Mouse (Mus musculus): Measurements from ENCODE around the gene Olfr1110.
"Not testable (repeated sequence)": the region's sequence is repeated elsewhere in the genome, so short reads cannot be mapped to it uniquely, and the experiment has no call there.

Olfr1110 gene

DNA sequence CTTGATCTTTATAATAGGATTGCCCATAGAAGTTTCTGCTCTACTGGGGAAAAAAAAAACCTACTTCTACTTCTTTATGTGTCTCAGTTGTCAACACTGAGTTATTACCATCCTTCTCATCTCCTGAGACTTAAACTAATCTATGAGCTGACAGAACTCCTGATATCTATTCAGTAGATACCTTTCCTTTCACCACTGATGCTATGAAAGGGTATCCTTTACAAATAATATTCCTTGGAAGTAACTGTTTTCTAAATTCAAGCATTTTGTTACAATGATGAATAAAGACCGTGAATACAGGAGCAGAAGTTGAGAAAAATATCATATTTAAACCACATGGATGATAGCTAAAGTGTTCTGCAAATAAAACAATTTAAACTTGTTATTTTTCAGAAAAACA, at the start of gene Olfr1110:
Gene Olfr1110 (minus strand): TSS at position 101 of the 400 bp plus-strand sequence.
- DNase-seq (ENCODE audit: extremely low spot score, low read depth, low spot score): no peak

DNA sequence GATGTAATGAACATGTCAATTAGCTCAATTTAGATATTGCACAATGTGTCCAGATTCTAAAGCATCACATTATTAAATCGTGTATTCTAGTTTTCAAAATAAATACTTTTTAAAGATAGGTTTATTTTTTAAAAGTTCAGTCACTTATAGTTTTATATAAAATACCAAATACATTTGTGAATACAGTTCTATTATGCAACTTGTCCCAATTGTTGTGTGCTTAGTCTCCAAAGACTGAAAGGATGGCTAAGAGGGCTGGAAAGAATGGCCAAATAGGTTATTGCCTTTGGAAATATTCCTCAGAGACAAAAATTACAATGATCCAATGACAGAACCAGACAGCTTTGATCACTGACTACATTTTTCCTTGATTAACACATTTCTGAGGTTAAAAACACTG, 47.4 kb upstream of the Olfr1110 start, which contains the start of gene Olfr1112:
Gene Olfr1112 (plus strand): TSS at position 301 of the 400 bp plus-strand sequence.
- DNase-seq (ENCODE audit: extremely low spot score, low read depth, low spot score): no peak

DNA sequence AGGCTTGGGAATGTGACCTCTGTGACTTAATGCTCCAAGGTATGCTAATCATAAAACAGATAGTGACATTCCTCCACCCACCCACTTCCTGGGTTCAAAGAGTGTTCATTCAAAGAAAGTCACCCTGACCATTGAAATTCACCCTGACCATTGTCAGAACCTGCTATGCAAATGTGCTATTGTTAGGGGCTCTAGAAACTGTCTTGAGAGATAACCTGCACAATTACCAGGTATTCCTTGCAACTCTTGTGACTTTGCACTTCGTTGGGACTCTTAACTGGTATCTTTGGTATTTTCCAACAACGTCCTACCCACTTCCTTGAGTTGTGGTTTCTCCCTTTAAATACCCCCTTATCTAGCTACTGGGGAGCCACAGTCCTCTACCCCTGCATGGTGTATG, 27.6 kb upstream of the Olfr1110 start:
- DNase-seq (ENCODE audit: extremely low spot score, low read depth, low spot score): not testable (repeated sequence)

DNA sequence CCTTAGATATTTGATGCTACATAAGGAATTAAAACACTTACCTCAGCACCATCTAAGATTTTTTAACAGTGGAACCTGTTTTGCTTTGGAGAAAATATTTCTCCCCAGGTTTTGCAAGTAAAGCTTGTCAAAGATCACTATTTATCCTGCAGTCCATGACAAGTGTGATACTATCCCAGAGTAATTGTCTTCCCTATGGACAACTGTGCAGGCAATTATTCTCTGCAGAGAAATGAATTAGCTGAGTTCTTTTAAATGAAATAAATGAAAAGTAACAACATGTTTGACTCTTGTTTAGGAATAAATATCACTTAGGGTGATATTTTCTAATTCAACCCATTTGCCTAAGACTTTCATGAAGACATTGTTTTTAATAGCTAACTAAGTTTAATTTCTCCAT, 12.4 kb upstream of the Olfr1110 start, which contains the start of gene Olfr1111:
Gene Olfr1111 (minus strand): TSS at position 101 of the 400 bp plus-strand sequence.
- DNase-seq (ENCODE audit: extremely low spot score, low read depth, low spot score): no peak

DNA sequence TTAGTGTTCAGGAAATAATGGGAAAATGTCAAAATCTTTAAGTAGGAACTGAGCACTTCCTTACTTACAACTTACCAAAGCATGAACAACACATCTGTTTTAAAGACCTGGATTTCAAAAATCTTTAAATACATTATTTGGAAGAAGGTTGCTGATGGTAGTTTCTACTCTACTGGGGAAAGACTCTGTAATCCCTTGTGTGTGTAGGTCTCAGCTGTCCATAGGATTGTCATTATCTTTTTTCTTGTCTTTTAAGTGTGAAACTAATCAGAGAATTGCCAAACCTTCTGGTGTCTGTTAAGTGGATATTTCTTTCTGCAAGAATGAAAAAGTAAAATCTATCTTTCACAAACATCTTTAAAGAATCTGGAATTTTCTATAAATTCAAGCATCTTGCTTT, 25.6 kb downstream of the Olfr1110 start, which contains the start of gene Olfr259:
Gene Olfr259 (minus strand): TSS at position 101 of the 400 bp plus-strand sequence.
- DNase-seq (ENCODE audit: extremely low spot score, low read depth, low spot score): no peak

DNA sequence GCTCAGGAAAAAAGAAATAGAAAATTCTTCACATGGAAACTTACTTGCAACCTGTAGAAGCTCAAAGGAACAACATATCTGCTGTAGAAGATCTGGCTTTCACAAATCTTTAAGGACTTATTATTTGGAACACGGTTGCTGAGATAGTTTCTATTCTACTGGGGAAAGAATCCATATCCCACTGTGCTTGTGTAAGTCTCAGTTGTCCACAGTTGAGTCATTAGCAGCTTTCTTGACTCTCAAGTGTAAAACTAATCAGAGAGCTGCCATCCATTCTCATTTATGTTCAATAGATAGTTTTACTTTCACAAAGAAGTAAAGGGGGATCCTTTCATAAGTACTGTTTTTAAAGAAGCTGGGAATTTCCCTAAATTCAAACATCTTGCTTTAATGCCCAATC, 44.2 kb downstream of the Olfr1110 start, which contains the start of gene Olfr1109:
Gene Olfr1109 (minus strand): TSS at position 101 of the 400 bp plus-strand sequence.
- DNase-seq (ENCODE audit: extremely low spot score, low read depth, low spot score): no peak
